Mouse (Mus musculus): ENCODE data around the gene Myl6.

DNA sequence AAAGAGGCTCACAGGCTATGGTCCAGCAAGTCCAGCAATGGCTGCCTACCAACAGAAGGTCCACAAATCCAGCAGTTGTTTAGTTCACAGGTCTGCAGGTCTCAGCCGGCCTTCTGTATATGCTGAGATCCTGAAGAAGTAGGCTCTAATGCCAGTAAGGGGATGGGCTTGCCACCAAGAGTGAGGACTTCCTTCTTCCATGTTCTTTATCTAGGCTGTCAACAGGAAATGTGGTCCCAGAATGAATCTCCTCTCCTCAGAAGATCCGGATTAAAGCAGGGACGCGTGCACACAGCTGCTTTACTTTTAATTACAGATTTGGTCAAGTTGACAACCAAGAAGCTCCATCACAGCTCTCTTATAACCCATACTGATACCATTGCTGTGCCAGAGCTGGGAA lies 48.5 kb downstream of the Myl6 start:
- TF ChIP-seq E2F4 (IDR thresholded peaks at IDR 0.05; ENCODE audit: insufficient read depth) = no peak
- TF ChIP-seq POLR2A (IDR thresholded peaks at IDR 0.05; ENCODE audit: insufficient read length, low read depth) = no peak
- no peak for TF ChIP-seq TCF12 (IDR thresholded peaks at IDR 0.05; ENCODE audit: insufficient read depth, poor library complexity, severe bottlenecking)
- no peak for TF ChIP-seq MAX (IDR thresholded peaks at IDR 0.05; ENCODE audit: low read depth)
